Mouse (Mus musculus) hindbrain, embryonic 12.5 days (tissue): Measurements from ENCODE around the gene Tfpi. TPM values are rescaled to one million over a fixed set of nuclear protein-coding genes. Genes with fewer than 3 reads are reported as not detected.
A peak's percentile ranks its signal among the peaks of the same experiment; 100 is the strongest.
"Not testable (repeated sequence)": the region's sequence is repeated elsewhere in the genome, so short reads cannot be mapped to it uniquely, and the experiment has no call there.

Experiments
- ATAC-seq: fragments of 200-750 bp; cut with Nextera tagmentation; 2 replicates; pipeline ENCODE4 v1.8.0; 2017; ENCODE audit warnings: moderate TSS enrichment; ENCODE audit not compliant: low FRiP score
- H3K27ac ChIP-seq: fragments of 300-500 bp; sonication (generic); 2 replicates; pipeline ENCODE4 v1.5.1; 2016; ENCODE audit warnings: mild to moderate bottlenecking
- H3K27me3 ChIP-seq: fragments of 300-500 bp; sonication (generic); 2 replicates; pipeline ENCODE4 v1.6.1; 2016; ENCODE audit warnings: mild to moderate bottlenecking
- H3K36me3 ChIP-seq: fragments of 300-500 bp; sonication (generic); 2 replicates; pipeline ENCODE4 v1.6.1; 2016; ENCODE audit warnings: mild to moderate bottlenecking
- H3K4me1 ChIP-seq: fragments of 300-500 bp; sonication (generic); 2 replicates; pipeline ENCODE4 v1.6.1; 2016
- H3K4me2 ChIP-seq: fragments of 300-500 bp; sonication (generic); replicated peaks from 2 replicates; pipeline ENCODE4 v1.6.1; 2016; ENCODE audit warnings: mild to moderate bottlenecking
- H3K4me3 ChIP-seq: fragments of 300-500 bp; sonication (generic); 2 replicates; pipeline ENCODE4 v1.5.1; 2016; ENCODE audit warnings: mild to moderate bottlenecking
- H3K9ac ChIP-seq: fragments of 300-500 bp; sonication (generic); 2 replicates; pipeline ENCODE4 v1.6.1; 2016; ENCODE audit warnings: mild to moderate bottlenecking, moderate library complexity
- H3K9me3 ChIP-seq: fragments of 300-500 bp; sonication (generic); replicated peaks from 2 replicates; pipeline ENCODE4 v1.6.1; 2016; ENCODE audit warnings: mild to moderate bottlenecking
- WGBS: fragments of 180-500 bp; shearing (Covaris S2); methylation state at CpG from one replicate; pipeline ENCODE4 v1.1.7; 2016; 5-methylcytosine and 5-hydroxymethylcytosine counted together
- polyA plus RNA-seq: library from polyadenylated mRNA; unstranded; fragments of >200 nt; fragmentation: Nextera tagmentation; extraction: Ambion mirVana; gene quantifications from 2 replicates; pipeline ENCODE4 v1.2.1, GENCODE M21; 2016

The Tfpi gene
- polyA plus RNA-seq, 1 experiment from 2014 or later = 18.7 TPM

DNA sequence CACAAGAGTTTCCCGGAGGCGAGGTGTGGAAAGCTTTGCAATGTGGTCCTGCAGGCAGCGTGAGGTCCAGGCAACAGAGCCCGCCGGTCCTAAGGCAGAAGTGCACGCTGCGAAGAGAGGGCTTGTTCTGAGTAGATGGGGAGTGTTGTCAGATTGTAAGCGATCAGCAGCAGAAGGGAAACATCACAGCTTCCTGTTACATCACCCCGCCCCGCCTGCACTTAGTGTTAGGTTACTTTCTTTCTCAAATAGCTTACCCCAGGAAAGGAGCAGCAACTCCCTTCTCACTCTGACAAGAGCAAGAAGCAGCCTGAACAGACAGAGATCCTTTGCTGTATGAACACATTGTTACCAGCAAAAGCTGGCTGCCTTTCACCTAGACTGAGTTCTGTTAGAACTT is 51.4 kb downstream of the Tfpi start, which contains the start of gene Calcrl:
Calcrl (minus strand) TSS at position 274 of the 400 bp plus-strand sequence.
- H3K4me3 ChIP-seq = peak within 1 kb of the TSS; percentile 22
- WGBS = under 1% methylated on average over 10 of the region's 10 CpGs
- H3K9me3 ChIP-seq = no peaks in the 10 kb centered on the region
- 0 out of 2 replicates have a peak, but pooled peaks cover 3% of the 10 kb centered on the region for H3K4me1 ChIP-seq
- no peak for ATAC-seq
- H3K36me3 ChIP-seq = no peaks in the 10 kb centered on the region
- H3K9ac ChIP-seq = peak within 1 kb of the TSS; percentile 41
- no peaks in the 10 kb centered on the region for H3K27me3 ChIP-seq
- H3K27ac ChIP-seq = peak within 1 kb of the TSS; percentile 35; the same call in 1 of the 2 replicates
- H3K4me2 ChIP-seq = peak within 1 kb of the TSS; percentile 50

DNA sequence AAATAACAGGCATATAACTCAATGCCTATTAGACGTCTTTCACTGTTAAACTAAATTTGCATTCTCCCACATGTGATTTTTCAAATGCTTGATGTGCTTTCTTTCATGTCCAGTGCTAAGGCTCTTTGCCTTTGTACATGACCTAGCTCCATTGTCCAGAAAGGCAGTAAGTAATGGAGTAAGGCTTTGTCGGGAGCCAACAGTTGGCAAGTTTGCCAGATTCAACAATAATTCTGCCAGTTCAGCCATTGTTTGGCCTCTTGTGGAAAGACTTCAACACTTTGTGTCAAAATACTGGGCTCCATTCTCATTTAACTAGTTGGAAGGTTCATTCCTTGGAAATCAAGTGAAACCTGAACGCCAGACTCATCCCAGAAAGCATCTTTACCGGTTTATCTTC is 60.1 kb downstream of the Tfpi start:
- Histone ChIP-seq H3K4me3 (no peak overlapping the region), H3K27ac (no peak overlapping the region), H3K4me1 (no peaks in the 10 kb centered on the region), H3K9ac (no peak overlapping the region), H3K36me3 (no peaks in the 10 kb centered on the region), H3K27me3 (no peaks in the 10 kb centered on the region), H3K9me3 (peaks cover 4% of the 10 kb centered on the region; the same call in 1 of the 2 replicates), H3K4me2 (no peak overlapping the region)
- 71% methylated on average over 4 of the region's 4 CpGs for WGBS
- ATAC-seq = no peak

DNA sequence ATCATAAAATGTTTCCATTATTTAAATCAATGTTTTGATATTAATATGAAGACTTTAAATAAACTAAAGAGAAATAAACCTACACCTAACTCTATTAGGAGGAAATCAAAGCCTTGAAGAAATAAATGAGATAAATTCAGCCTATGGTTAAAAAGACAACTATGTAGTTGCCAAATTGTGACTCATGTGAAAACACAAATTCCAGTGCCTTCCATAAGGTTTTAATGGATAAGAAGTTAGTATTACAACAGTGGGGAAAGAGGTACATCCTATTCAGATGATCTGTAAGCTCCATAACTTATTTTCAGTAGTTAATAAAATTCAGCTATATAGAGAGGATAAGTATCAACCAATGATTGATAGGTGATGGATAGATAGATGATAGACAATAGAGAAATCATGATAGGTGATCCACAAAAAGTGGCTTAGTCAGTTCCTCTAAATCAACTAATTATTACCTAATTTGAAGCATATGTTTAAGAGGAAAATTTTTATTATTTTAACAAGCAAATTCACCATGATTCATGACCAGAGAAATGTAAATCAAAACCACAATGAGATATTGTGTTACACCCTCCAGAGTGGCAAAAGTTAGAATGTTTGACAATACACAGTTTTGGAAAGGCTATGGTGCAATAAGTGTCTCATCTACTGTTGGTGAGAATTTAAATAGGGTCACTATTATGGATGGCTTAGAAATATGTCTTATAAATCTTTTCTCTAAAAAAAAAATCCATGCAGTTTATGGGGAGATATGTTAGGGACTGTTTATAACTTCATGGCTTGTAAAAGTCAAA is 66.6 kb downstream of the Tfpi start:
- H3K9me3 ChIP-seq = peaks cover 4% of the 10 kb centered on the region; the same call in 1 of the 2 replicates
- H3K36me3 ChIP-seq = no peaks in the 10 kb centered on the region
- no peaks in the 10 kb centered on the region for H3K4me1 ChIP-seq
- no peaks in the 10 kb centered on the region for H3K27me3 ChIP-seq
- H3K27ac ChIP-seq = no peak overlapping the region
- H3K4me3 ChIP-seq = no peak overlapping the region
- ATAC-seq = no peak
- no peak overlapping the region for H3K9ac ChIP-seq
- no peak overlapping the region for H3K4me2 ChIP-seq

DNA sequence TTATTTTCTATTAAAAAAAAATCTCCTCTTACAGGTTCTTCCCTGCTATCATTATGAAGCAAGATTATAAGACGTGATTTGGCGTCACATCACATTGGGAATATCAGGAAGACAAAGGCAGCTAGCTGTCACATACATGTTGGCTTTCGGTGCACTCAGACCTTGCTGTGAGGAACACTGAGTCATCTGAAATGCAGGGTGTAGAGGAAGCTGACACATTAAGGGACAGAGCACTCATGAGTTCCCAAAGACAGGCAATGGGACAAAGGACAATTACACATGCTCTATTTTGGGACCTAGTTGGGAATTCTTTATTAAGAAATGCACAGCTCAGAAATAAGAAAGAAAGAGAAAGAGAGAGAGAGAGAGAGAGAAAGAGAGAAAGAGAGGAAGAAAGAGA is 71.7 kb downstream of the Tfpi start:
- no peak overlapping the region for H3K27ac ChIP-seq
- WGBS = 85% methylated on average over 3 of the region's 3 CpGs
- no peaks in the 10 kb centered on the region for H3K27me3 ChIP-seq
- H3K9ac ChIP-seq = no peak overlapping the region
- H3K4me2 ChIP-seq = no peak overlapping the region
- no peak overlapping the region for H3K4me3 ChIP-seq
- no peak for ATAC-seq
- H3K36me3 ChIP-seq = no peaks in the 10 kb centered on the region
- no peaks in the 10 kb centered on the region for H3K4me1 ChIP-seq
- no peaks in the 10 kb centered on the region for H3K9me3 ChIP-seq

DNA sequence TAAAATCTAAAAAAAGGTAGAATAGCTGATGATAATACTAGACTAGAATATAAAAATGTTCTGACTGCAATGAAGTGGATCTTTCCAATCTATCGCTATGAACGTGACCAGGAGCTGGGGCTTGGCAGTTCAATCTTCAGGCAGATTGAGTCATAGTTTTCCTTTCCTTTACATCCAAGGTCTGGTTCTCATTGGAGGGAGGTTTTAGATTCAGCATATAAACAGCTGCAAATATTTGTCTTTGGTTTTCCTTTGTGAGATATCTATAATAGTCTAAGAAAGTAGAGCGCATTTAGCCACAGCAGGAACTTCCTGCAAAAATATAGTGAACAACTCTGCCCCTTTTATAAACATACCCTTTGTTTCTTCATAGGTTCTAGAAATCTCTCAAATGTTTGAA is 73.9 kb downstream of the Tfpi start:
- Histone ChIP-seq H3K27ac (no peak overlapping the region), H3K4me2 (no peak overlapping the region), H3K36me3 (no peaks in the 10 kb centered on the region), H3K9me3 (no peaks in the 10 kb centered on the region), H3K9ac (no peak overlapping the region), H3K27me3 (no peaks in the 10 kb centered on the region), H3K4me1 (no peaks in the 10 kb centered on the region), H3K4me3 (no peak overlapping the region)
- WGBS = 80% methylated on average over 3 of the region's 3 CpGs
- ATAC-seq = no peak

DNA sequence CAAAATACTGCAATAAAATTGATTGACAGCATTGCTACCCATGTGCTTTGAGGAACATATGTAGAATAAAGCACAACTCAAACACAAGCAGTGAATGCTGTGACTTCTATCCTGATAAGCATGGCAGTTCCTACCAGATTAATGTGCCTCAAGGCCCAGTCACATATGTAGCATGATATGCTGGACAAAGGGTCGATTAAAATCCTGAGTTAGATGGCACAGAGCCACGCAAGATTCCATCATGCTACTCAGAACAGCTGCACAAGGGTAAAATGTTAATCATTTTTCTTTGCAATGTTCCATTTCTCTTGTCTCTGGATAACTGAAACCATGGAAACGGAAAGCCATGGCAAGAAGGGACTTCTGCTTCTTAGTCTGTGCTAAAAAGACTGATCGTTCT is 80.0 kb downstream of the Tfpi start:
- no peak overlapping the region for H3K27ac ChIP-seq
- H3K27me3 ChIP-seq = no peaks in the 10 kb centered on the region
- WGBS = 83% methylated on average over 4 of the region's 4 CpGs
- H3K36me3 ChIP-seq = no peaks in the 10 kb centered on the region
- H3K9ac ChIP-seq = no peak overlapping the region
- no peak overlapping the region for H3K4me2 ChIP-seq
- H3K9me3 ChIP-seq = no peaks in the 10 kb centered on the region
- ATAC-seq = no peak
- H3K4me3 ChIP-seq = no peak overlapping the region
- no peaks in the 10 kb centered on the region for H3K4me1 ChIP-seq

DNA sequence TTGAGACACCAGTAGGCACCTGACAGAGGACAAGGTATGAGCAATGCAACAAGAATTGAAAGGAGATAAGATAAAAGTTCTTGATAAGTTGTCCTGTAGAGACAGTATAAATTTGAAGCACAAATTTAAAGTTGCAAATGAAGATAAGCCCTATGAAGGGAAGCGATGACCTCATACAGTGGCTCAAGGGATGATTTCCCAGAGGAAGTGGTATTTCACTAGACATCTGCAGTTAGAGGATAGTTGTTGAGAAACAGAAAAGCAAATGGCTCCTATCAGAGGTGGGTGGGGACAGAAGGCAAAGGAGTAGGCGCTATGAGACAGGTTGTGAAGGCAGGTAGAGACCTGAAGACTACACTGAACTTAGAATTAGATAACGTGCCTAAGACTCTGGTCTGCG is 83.3 kb downstream of the Tfpi start:
- H3K27me3 ChIP-seq = no peaks in the 10 kb centered on the region
- H3K9me3 ChIP-seq = no peaks in the 10 kb centered on the region
- H3K4me3 ChIP-seq = no peak overlapping the region
- H3K27ac ChIP-seq = no peak overlapping the region
- no peaks in the 10 kb centered on the region for H3K36me3 ChIP-seq
- no peak overlapping the region for H3K9ac ChIP-seq
- H3K4me1 ChIP-seq = no peaks in the 10 kb centered on the region
- ATAC-seq = no peak
- WGBS = 94% methylated on average over 4 of the region's 4 CpGs
- H3K4me2 ChIP-seq = no peak overlapping the region

DNA sequence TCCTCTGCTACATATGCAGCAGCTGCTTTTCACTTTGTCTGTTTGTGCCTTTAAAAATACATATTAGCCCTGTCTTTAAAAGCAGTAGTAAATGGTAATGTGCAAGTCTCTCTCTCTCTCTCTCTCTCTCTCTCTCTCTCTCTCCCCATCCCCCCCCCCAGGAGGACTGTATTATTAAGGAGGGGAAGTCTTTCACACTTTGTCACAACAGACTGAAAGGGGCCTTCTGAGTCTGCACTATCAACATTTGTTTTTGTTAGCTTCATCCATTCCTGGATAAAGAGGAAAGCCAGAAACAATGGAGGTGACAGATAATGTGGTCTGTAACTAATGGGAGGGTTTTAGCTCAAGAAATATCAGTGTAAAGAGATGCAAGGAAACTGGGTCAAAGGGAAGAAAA is 87.5 kb downstream of the Tfpi start:
- ATAC-seq = no peak

DNA sequence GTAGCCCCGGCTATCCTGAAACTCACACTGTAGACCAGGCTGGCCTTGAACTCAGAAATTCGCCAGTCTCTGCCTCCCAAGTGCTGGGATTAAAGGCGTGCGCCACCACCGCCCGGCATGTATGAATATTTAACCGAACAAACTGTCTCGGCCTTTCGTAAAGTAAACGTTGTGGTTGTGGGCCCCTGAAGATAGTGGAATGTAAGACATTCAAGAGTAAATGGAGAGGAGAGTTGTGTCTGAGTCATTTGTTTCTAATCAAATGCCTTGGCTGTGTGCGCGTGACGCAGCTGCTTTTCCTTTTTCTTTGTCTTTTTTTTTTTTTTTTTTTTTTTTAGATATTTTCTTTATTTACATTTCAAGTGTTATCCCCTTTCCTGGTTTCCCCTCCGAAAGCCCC is 88.0 kb downstream of the Tfpi start:
- H3K9ac ChIP-seq, H3K9me3 ChIP-seq, H3K27ac ChIP-seq, H3K4me1 ChIP-seq, H3K4me3 ChIP-seq, H3K4me2 ChIP-seq, H3K27me3 ChIP-seq, ATAC-seq, H3K36me3 ChIP-seq: not testable (repeated sequence)
- 90% methylated on average over 14 of the region's 14 CpGs for WGBS

More for the DNA sequence above, 87.5 kb downstream of the Tfpi start:
- Histone ChIP-seq H3K9me3 (no peaks in the 10 kb centered on the region), H3K27me3 (no peaks in the 10 kb centered on the region), H3K27ac (no peak overlapping the region), H3K4me1 (no peaks in the 10 kb centered on the region), H3K9ac (no peak overlapping the region), H3K4me3 (no peak overlapping the region), H3K4me2 (no peak overlapping the region), H3K36me3 (no peaks in the 10 kb centered on the region)

DNA sequence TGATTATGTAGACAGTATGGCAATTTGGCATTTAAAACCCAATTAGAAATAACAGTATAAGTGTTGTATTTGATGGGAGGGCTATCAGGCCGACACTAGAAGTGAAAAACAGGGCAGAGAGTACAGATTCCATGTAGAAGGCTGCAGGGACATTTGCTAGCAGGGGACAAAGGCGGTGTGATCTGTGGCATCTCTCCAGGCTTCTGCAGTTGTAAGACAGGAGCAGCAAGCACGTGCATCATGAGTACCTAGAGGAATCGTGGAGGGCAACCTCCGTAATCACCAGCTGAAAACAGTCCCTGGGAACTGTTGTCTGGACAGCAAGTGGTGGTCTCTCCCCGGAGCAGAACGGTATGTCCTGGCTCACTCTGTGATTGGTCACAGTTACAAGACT is 88.6 kb downstream of the Tfpi start:
- Histone ChIP-seq H3K4me3 (no peak overlapping the region), H3K9me3 (no peaks in the 10 kb centered on the region), H3K36me3 (no peaks in the 10 kb centered on the region), H3K27me3 (no peaks in the 10 kb centered on the region), H3K4me1 (no peaks in the 10 kb centered on the region), H3K4me2 (no peak overlapping the region), H3K27ac (no peak overlapping the region), H3K9ac (no peak overlapping the region)
- WGBS = 79% methylated on average over 7 of the region's 7 CpGs
- ATAC-seq = no peak

DNA sequence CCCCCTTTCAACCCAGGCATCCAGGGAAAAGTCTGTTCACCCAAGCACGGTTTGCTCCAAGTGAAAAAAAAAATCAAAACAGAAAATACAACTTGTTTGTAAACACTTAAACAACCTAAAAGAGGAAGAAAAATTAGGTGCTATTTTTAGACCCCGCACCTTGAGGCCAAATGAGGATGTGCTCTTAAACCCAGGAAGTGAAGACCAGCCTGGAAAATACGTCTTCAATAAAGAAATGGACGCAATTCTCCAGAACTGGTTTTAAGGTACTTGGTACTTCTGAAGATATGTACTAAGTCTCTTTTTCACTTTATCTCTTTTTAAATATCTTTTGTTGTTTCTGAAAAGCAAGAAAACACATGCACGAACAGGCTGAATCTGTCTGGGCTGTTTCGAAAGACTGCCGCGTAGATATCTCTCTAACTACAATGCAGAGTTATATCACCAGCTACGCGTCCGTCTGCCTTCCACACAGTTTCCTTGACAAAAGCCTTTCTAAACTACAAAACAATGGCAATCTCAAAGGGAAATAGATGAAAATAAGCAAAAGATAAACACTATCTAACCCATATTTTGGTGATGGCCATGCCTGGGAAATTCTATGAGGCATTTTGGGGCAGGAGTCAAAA is 89.1 kb downstream of the Tfpi start:
- no peak overlapping the region for H3K4me3 ChIP-seq
- no peaks in the 10 kb centered on the region for H3K9me3 ChIP-seq
- no peak for ATAC-seq
- no peaks in the 10 kb centered on the region for H3K4me1 ChIP-seq
- no peaks in the 10 kb centered on the region for H3K27me3 ChIP-seq
- no peak overlapping the region for H3K9ac ChIP-seq
- 78% methylated on average over 11 of the region's 11 CpGs for WGBS
- no peak overlapping the region for H3K27ac ChIP-seq
- peak overlapping the region; percentile 15; the same call in 1 of the 2 replicates for H3K4me2 ChIP-seq
- H3K36me3 ChIP-seq = no peaks in the 10 kb centered on the region

DNA sequence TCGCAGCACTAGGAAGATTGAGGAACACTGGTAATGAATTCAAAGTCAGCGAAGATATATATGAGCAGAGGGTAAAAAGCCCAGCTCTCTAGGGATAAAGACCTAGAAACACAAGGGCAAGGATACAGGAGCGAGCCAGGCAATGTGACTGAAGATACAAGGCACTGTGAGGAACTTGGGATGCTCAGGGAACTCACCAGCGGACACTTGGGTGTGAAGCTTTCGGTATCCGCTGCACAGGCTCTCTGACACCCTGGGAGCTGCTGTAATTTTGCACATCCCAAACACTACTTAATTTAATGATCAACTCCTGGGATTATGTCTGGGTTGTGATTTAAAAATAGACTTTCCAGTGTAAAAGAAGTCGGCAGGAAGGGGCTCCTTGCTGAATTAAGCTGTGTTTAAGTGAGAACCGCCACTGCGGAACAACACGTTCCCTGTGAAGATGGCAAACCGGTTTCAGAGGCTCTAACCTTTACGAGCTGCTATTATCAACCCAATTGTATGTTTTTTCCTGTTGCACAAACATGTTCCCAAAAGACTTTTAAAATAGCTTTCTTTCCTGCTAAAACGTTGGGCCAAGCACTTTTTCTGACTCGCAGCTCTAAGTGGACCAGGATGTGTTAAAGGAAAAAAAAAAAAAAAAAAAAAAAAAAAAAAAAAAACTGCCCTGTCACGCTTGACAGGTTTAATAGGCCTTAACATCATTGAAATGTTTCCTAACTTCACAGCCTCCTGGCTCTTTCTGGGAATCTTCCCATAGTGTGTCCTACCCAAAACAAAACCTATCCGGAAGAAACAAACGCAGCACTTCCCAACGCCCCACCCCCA is 89.8 kb downstream of the Tfpi start:
- Histone ChIP-seq H3K4me2 (peak overlapping the region; percentile 15), H3K9me3 (no peaks in the 10 kb centered on the region), H3K27me3 (no peaks in the 10 kb centered on the region), H3K4me3 (no peak overlapping the region), H3K36me3 (no peaks in the 10 kb centered on the region), H3K9ac (no peak overlapping the region), H3K4me1 (no peaks in the 10 kb centered on the region), H3K27ac (no peak overlapping the region)
- ATAC-seq = no peak
- 49% methylated on average over 18 of the region's 18 CpGs for WGBS
